Mouse (Mus musculus) Patski (cell line): ENCODE results near the gene Zbp1. TPM values are rescaled to one million over a fixed set of nuclear protein-coding genes. Genes with fewer than 3 reads are reported as not detected.

Experiments used
- ATAC-seq: fragments of 100-300 bp; one replicate; pipeline ENCODE4 v1.8.0; 2021
- CTCF ChIA-PET: fragments of 350-600 bp; sonication (Branson Sonifier 250); formaldehyde crosslinking; loops from one replicate; lab custom pipeline; 2022; ENCODE audit warnings: inconsistent platforms; lab: Charles Lee
- POLR2A ChIA-PET: fragments of 350-600 bp; sonication (Branson Sonifier 250); formaldehyde crosslinking; loops from one replicate; lab custom pipeline; 2022; ENCODE audit warnings: antibody characterized with exemption, inconsistent platforms; lab: Charles Lee
- DNase-seq: peaks from one replicate; pipeline ENCODE4 v3.0.0-alpha.2; 2011; ENCODE audit warnings: low read depth, low spot score
- H3K27me3 ChIP-seq: fragments of 371-371 bp; one replicate; pipeline ENCODE4 v1.5.1; 2021
- CTCF ChIP-seq: fragments of 100-300 bp; IDR thresholded peaks from one replicate; pipeline ENCODE4 v1.5.1; 2021
- in situ Hi-C: fragments of 300-500 bp; cut with MboI; formaldehyde crosslinking; loops from 3 replicates; pipeline ENCODE4 v1.11.1; 2018; ENCODE audit warnings: low pct_unique_long_range_greater_than_20kb, mixed read lengths
- polyA plus RNA-seq: library from polyadenylated mRNA; unstranded; gene quantifications from one replicate; pipeline ENCODE4 v1.2.3, GENCODE M21; 2021

Zbp1 gene
- polyA plus RNA-seq, 1 experiment from 2014 or later, result 0.05 TPM

DNA sequence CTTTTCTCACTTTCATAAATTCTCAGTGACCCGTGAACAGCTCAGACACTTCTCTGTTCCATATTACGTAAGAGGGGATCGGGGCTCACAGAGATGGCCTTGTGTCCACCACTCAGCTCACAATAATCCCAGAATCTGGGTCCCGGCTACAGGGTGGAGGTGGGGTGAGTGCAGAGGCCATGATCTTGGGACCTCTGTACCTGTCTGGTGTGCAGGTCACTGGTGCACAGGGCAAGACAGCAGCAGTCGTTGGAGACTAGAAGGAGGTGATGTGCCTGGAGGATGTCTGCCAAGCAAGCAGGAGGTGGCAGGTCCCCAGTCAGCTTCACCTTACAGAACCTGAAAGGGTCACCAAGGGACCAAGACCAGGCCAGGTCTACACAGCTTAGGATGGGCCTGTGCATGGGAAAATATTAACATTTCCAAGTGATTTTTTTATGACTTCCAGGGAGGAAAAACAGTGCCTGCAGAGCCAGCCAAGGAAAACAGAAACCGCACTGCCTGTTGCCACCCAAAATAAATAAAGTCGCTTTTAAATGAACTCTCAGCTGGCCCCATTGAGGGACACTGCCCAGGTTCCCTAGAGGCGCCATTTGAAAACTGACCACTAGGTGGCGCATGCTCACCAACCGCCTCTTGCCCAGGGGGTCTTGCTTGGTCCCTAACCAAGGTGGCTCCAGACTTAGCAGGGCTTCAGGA, 682 bp upstream of the Zbp1 start:
- POLR2A ChIA-PET, result interaction anchor here (0.7 kb wide), 1 partner anchor 83 kb away, joined by 3 read pairs; no protein-coding TSS in a partner anchor
- in situ Hi-C loops, result no loop called here
- DNase-seq (no peak), ATAC-seq (peak; percentile 68)
- no peaks in the 10 kb centered on the region for H3K27me3 ChIP-seq
- TF ChIP-seq CTCF, result peak; percentile 83
- CTCF ChIA-PET, result interaction anchor here (0.6 to 2.3 kb wide), 12 partner anchors 11 to 330 kb away, joined by 3 to 13 read pairs (median 3); no protein-coding TSS in a partner anchor

DNA sequence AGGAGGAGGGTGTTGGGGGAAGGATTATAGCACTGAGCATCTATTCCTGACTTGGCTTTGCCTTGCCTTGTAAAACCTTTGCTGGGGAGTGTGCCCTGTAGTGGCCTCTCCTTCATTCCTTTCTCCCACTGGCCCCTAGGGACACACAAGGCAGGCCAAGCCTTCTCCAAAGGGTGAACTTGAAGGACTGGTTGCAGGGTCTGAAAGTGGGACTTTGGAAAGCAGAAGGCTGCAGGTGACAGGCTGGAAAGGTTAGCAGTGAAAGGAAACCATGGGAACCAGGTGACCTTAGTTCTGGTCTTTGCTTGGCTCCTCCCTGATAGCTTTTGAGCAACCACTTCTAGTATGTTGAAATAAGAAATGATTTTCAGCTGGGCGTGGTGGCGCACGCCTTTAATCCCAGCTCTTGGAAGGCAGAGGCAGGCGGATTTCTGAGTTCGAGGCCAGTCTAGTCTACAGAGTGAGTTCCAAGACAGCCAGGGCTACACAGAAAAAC, 912 bp downstream of the Zbp1 start:
- in situ Hi-C loops, result no loop called here
- no peaks in the 10 kb centered on the region for H3K27me3 ChIP-seq
- ATAC-seq, result no peak
- ChIA-PET POLR2A (no interaction called here), CTCF (interaction anchor here (1.0 to 2.0 kb wide), 2 partner anchors 237 to 344 kb away, joined by 3 to 8 read pairs; no protein-coding TSS in a partner anchor)
- TF ChIP-seq CTCF, result no peak
- no peak for DNase-seq

DNA sequence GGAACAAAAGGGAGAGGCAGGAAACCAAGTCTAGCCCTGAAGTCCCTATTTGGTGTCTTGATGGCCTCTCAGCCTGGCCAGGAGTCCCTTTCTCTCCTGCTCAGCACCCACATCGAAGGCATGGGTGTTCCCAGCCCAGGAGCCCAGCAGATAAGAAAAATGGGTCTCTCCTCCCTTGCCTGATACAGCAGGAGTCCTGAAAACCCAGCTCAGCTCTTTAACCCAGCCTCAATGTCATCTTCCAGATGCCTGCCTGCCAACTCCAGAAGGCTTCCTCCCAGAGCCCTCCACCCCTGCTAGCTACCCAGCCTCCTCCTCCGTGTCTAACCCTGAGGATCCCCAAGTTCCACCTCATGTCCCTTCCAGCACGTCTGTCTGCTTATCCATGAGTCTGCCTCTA, 1.5 kb downstream of the Zbp1 start:
- CTCF ChIA-PET, result no interaction called here
- DNase-seq (no peak), ATAC-seq (no peak)
- no peaks in the 10 kb centered on the region for H3K27me3 ChIP-seq
- TF ChIP-seq CTCF, result no peak
- POLR2A ChIA-PET, result no interaction called here
- in situ Hi-C loops, result no loop called here

DNA sequence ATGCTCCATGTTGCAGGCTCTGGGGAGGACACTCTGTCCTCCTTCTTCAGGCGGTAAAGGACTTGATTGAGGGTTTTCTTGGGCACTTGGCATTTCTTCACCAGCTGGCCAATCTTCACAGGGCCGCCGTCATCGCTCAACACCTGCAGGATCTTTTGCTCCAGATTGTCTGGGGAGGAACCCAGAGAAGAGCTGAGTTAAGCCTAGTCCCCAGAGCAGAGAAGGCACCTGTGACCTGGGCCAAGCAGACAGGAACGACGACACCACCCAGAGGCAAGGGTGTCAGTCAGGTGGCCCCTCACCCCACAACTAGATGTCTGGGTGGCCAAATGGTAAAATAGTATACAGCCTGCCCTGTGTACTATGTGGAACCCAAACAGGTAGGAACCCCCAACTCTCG, 1.9 kb downstream of the Zbp1 start:
- ChIA-PET CTCF (no interaction called here), POLR2A (no interaction called here)
- H3K27me3 ChIP-seq, result no peaks in the 10 kb centered on the region
- TF ChIP-seq CTCF, result no peak
- no peak for ATAC-seq
- no peak for DNase-seq
- in situ Hi-C loops, result no loop called here

DNA sequence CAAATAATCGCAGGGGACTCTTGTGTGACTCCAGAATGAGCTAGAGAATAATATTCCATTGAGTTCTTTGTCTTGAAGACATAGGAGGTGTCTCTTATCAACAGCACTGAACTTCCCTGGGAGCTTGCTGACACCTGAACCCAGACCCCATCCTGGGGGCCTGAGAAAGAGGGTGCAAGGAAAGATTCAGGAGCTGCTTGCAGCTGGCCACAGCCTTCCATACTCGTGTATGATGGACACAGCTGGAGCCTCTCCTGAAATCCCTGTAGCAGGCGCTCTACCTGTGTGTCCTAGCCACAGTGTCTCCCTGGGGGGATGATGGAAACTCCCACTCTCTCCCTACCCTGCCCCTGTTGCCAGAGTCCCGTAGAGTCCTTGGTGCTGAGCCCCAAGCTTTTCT, 6.5 kb downstream of the Zbp1 start:
- in situ Hi-C loops, result no loop called here
- H3K27me3 ChIP-seq, result no peaks in the 10 kb centered on the region
- no peak for TF ChIP-seq CTCF
- ATAC-seq, result no peak
- DNase-seq, result no peak
- ChIA-PET CTCF (no interaction called here), POLR2A (no interaction called here)

DNA sequence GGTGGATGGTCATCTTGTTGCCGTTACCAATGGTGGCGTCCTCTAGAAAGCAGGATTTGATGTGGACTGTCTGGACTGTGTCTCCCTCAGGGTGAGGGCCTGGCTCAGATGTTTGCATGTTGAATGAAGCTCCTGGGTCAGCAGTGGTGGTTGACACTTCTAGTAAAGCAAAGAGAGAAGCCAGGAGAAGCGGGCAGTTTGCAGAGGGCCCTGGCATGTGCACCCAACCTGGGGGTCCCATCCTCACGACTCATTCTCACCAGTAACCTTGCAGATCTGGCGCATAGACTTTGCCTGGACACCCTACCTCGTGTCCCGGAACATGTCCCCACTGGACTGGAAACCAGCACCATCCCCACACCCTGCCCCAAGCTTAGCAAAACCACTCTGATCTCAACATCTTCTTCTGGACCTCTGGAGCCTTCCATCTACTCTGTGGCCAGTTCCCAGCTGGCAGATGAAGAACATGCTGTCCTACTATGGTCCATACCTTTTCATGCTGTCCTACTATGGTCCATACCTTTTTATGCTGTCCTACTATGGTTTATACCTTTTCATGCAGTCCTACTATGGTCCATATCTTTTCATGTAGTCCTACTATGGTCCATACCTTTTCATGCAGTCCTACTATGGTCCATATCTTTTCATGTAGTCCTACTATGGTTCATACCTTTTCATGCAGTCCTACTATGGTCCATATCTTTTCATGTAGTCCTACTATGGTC, 9.5 kb downstream of the Zbp1 start:
- ATAC-seq (no peak), DNase-seq (no peak)
- no peak for TF ChIP-seq CTCF
- no peaks in the 10 kb centered on the region for H3K27me3 ChIP-seq
- POLR2A ChIA-PET, result no interaction called here
- in situ Hi-C loops, result no loop called here
- CTCF ChIA-PET, result no interaction called here

DNA sequence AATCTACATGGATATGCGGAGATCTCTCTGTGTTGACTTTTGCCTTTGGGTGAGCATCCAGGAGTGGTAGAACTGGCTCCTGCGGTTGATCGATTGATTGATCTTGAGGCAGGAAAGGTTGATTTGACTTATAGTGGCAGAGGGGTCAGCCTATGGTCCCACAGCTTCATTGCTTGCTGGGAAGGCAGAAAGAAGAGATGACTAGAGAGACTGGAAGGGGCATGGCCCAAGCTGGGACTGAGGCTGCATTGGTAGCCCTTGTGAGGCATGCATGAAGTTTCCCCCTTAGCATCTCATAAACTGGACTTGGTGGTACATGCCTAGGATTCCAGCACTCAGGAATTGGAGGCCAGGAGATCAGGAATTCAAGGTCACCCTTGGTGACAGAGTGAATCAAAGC, 11.7 kb downstream of the Zbp1 start:
- ChIA-PET CTCF (no interaction called here), POLR2A (no interaction called here)
- H3K27me3 ChIP-seq, result no peaks in the 10 kb centered on the region
- ATAC-seq (no peak), DNase-seq (no peak)
- in situ Hi-C loops, result no loop called here
- no peak for TF ChIP-seq CTCF

DNA sequence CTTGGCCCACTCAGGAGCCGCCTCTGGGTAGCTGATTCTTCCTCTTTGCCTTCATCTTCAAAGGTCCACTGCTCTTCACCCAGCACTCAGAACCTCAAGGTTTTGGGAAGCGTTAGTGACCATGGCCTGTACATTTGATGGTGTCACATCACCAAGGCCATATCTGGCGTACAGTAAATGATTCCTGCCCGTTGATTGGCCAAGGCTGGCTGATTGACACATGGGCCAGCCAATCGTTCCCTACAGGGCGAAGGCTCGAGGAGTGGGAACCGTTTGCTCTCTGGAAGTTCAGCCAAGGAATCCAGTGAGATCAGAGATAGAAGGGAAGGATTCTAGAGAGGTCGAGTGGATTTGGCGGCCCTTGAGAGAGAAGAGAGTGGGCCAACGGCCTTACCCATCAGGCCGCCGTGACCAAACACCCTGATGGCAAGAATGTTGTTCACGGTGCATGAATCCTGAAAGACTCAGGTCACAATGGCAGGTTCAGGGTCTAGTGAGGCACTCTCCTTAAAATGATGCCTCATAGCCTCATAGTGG, 13.1 kb downstream of the Zbp1 start:
- no peaks in the 10 kb centered on the region for H3K27me3 ChIP-seq
- TF ChIP-seq CTCF, result no peak
- in situ Hi-C loops, result no loop called here
- ATAC-seq, result no peak
- CTCF ChIA-PET, result no interaction called here
- POLR2A ChIA-PET, result no interaction called here
- no peak for DNase-seq

DNA sequence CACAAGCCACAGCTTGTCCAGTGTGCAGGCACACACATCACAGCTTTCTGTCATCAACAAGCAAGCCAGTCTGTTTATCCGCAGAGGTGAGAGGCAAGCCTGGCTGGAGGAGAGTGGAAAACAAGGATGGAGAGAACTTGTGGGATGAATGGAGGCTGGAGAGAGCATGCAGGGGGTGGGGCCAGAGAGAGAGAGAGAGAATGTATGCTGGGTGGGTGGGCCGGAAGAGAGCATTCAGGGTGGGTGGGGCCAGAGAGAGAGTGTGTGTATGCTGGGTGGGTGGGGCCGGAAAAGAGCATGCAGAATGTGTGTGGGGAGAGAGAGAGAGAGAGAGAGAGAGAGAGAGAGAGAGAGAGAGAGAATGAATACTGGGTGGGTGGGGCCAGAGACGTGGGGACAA, 14.1 kb downstream of the Zbp1 start:
- DNase-seq, result no peak
- ATAC-seq, result no peak
- in situ Hi-C loops, result no loop called here
- no peak for TF ChIP-seq CTCF
- H3K27me3 ChIP-seq, result no peaks in the 10 kb centered on the region
- ChIA-PET CTCF (no interaction called here), POLR2A (no interaction called here)

DNA sequence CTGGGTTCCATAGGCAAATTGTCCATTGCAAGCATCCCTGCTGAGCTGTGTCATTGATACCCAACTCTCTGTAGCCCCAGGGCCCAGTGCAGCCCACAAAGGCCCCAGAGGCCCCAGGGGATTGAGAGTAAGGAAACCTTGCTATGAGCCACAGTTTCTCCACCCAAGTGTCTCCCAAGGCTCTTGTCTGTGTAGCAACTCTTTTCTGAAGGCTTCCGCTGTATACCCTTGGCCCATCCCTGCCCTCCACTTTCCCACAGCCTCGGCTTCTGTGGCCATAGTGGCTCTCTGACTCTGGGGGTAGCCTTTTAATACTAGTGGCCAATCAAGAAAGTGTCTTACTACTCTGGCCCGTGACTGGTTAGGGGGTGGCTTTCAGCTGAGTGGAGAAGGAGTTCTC, 15.0 kb downstream of the Zbp1 start:
- ChIA-PET POLR2A (no interaction called here), CTCF (no interaction called here)
- H3K27me3 ChIP-seq, result no peaks in the 10 kb centered on the region
- no peak for DNase-seq
- TF ChIP-seq CTCF, result no peak
- no peak for ATAC-seq
- in situ Hi-C loops, result no loop called here
